Mouse (Mus musculus) limb, embryonic 12.5 days (tissue): ENCODE measurements at regions not wholly inside any gene's neighbourhood (a gene's known extent, or its start where the extent isn't known, plus 50 kb on each side); places are given as distances from the start of the nearest gene placed in this dataset.

ENCODE experiments used
- ATAC-seq: fragments of 200-750 bp; cut with Nextera tagmentation; 2 replicates; pipeline ENCODE4 v1.8.0; 2017; ENCODE audit warnings: low read depth, moderate TSS enrichment; ENCODE audit not compliant: insufficient number of reproducible peaks, insufficient read depth, low FRiP score, low TSS enrichment
- H3K27ac ChIP-seq: fragments of 300-500 bp; sonication (generic); 2 replicates; pipeline ENCODE4 v1.5.1; 2016; ENCODE audit warnings: mild to moderate bottlenecking, moderate library complexity
- H3K27me3 ChIP-seq: fragments of 300-500 bp; sonication (generic); 2 replicates; pipeline ENCODE4 v1.6.1; 2016; ENCODE audit warnings: mild to moderate bottlenecking, moderate library complexity
- H3K36me3 ChIP-seq: fragments of 300-500 bp; sonication (generic); 2 replicates; pipeline ENCODE4 v1.6.1; 2016; ENCODE audit warnings: mild to moderate bottlenecking, moderate library complexity
- H3K4me1 ChIP-seq: fragments of 300-500 bp; sonication (generic); replicated peaks from 2 replicates; pipeline ENCODE4 v1.6.1; 2016
- H3K4me2 ChIP-seq: fragments of 300-500 bp; sonication (generic); 2 replicates; pipeline ENCODE4 v1.6.1; 2016; ENCODE audit warnings: mild to moderate bottlenecking, moderate library complexity
- H3K4me3 ChIP-seq: fragments of 300-500 bp; sonication (generic); replicated peaks from 2 replicates; pipeline ENCODE4 v1.5.1; 2016; ENCODE audit warnings: mild to moderate bottlenecking
- H3K9ac ChIP-seq: fragments of 300-500 bp; sonication (generic); replicated peaks from 2 replicates; pipeline ENCODE4 v1.6.1; 2016; ENCODE audit warnings: mild to moderate bottlenecking, moderate library complexity
- H3K9me3 ChIP-seq: fragments of 300-500 bp; sonication (generic); 2 replicates; pipeline ENCODE4 v1.6.1; 2016; ENCODE audit warnings: mild to moderate bottlenecking, moderate library complexity
- WGBS: fragments of 180-500 bp; shearing (Covaris S2); methylation state at CpG from one replicate; pipeline ENCODE4 v1.1.7; 2016; 5-methylcytosine and 5-hydroxymethylcytosine counted together

DNA sequence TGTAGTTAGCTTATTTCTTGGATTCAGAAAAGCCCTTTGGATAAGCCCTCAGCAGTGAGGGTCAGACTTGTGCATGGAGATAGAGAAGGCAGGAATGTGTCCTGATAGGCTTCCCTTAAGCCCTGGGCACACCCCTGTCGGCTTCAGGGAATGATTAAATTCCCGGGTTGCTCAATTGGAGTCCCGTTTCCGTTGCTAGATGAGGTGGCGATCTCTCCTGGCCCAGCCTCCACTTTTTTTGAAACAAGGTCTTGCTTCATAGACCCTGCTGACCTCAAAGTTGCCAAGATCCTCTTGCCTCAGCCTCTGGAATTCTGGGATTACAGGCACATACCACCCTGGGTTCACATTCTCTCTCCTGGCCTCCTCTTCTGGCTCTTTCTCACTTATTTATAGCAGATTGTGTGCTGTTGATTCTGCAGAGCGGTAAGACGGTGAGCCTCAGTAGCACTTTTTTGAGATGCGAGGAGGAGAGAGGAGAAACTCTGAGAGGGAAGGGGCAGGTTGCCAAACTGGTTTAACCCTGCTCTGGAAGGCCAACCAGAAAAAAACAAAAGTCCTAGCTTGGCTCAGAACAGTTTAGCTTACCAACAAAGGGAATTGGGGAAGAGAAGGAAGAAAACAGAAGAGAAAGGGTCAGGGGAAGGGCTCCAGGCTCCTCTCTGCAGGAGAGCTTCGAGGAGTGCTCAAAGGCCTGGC lies 73.9 kb downstream of the Zfp281 start:
- H3K4me3 ChIP-seq, result no peak overlapping the region
- H3K27ac ChIP-seq, result no peak overlapping the region
- H3K9me3 ChIP-seq, result no peaks in the 10 kb centered on the region
- H3K4me2 ChIP-seq, result no peak overlapping the region
- H3K36me3 ChIP-seq, result no peaks in the 10 kb centered on the region
- ATAC-seq, result no peak
- no peak overlapping the region for H3K9ac ChIP-seq
- peaks cover 13% of the 10 kb centered on the region for H3K4me1 ChIP-seq
- no peaks in the 10 kb centered on the region for H3K27me3 ChIP-seq
- 20% methylated on average over 9 of the region's 9 CpGs for WGBS

- Histone ChIP-seq H3K4me1 (peaks cover 13% of the 10 kb centered on the region), H3K4me2 (no peak overlapping the region), H3K36me3 (no peaks in the 10 kb centered on the region), H3K27ac (no peak overlapping the region), H3K9me3 (no peaks in the 10 kb centered on the region), H3K27me3 (no peaks in the 10 kb centered on the region), H3K4me3 (no peak overlapping the region), H3K9ac (no peak overlapping the region)
- 76% methylated on average over 7 of the region's 7 CpGs for WGBS
- no peak for ATAC-seq
These were observed 74.4 kb downstream of the Zfp281 start for GRCm38 (mm10) chr1:136699153-136699524.

DNA sequence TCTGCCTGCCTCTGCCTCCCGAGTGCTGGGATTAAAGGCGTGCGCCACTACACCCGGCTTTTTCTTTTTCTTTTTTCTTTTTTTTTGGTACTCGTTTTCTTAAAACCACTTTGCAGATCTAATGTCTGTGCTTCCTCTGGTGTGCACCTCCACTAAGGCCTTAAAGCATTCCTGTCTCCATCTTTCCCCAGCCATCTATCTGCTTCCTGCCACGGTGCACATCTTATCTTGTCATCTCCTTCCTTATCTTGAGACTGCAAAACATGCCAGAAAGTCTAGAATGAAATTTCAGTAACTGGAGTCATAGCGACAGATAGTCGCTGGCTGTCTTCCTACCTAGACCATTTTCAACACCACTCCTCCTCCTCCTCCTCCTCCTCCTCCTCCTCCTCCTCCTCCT lies 74.9 kb downstream of the Zfp281 start:
- Histone ChIP-seq H3K9me3 (no peaks in the 10 kb centered on the region), H3K9ac (no peak overlapping the region), H3K27me3 (no peaks in the 10 kb centered on the region), H3K36me3 (no peaks in the 10 kb centered on the region), H3K4me1 (peaks cover 13% of the 10 kb centered on the region), H3K4me3 (no peak overlapping the region), H3K4me2 (no peak overlapping the region), H3K27ac (no peak overlapping the region)
- no peak for ATAC-seq
- WGBS, result 84% methylated on average over 8 of the region's 8 CpGs

GRCm38 (mm10) chr1:136704139-136704538 lies 79.4 kb downstream of the Zfp281 start:
- Histone ChIP-seq H3K4me1 (no peaks in the 10 kb centered on the region; the same call in 1 of the 2 replicates), H3K36me3 (no peaks in the 10 kb centered on the region), H3K9ac (no peak overlapping the region), H3K27me3 (no peaks in the 10 kb centered on the region), H3K9me3 (no peaks in the 10 kb centered on the region), H3K27ac (no peak overlapping the region), H3K4me2 (no peak overlapping the region), H3K4me3 (no peak overlapping the region)
- WGBS, result 84% methylated on average over 5 of the region's 5 CpGs
- no peak for ATAC-seq

- 78% methylated on average over 8 of the region's 8 CpGs for WGBS
- ATAC-seq, result no peak
- Histone ChIP-seq H3K9me3 (no peaks in the 10 kb centered on the region), H3K4me2 (no peak overlapping the region), H3K27me3 (no peaks in the 10 kb centered on the region), H3K36me3 (no peaks in the 10 kb centered on the region), H3K4me1 (no peaks in the 10 kb centered on the region), H3K27ac (no peak overlapping the region), H3K4me3 (no peak overlapping the region), H3K9ac (no peak overlapping the region)
These were observed 81.8 kb downstream of the Zfp281 start for GRCm38 (mm10) chr1:136706509-136706908.

DNA sequence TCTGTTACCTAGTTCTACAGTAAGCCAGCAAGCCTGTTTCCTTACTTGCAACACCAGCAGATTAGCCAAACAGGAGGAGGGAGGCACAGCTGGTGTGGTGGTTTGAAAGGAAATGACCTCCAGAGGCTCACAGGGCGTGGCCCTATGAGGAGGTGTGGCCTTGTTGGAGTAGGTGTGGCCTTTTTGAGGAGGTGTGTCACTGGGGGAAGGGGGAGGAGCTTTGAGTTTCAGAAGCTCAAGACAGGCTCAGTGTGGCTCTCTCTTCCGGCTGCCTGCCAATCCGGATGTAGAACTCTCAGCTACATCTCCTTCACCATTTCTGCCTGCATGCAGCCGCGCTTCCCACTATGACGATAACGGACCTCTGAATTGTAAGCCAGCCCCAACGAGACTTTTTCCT lies 82.7 kb downstream of the Zfp281 start:
- ATAC-seq, result no peak

GRCm38 (mm10) chr1:136707866-136708265 lies 83.2 kb downstream of the Zfp281 start:
- Histone ChIP-seq H3K4me1 (no peaks in the 10 kb centered on the region), H3K9ac (no peak overlapping the region), H3K36me3 (no peaks in the 10 kb centered on the region), H3K9me3 (no peaks in the 10 kb centered on the region), H3K4me2 (no peak overlapping the region), H3K27me3 (no peaks in the 10 kb centered on the region), H3K4me3 (no peak overlapping the region), H3K27ac (no peak overlapping the region)
- WGBS, result 88% methylated on average over 12 of the region's 12 CpGs
- ATAC-seq, result no peak

More for the DNA sequence above, 82.7 kb downstream of the Zfp281 start:
- H3K4me1 ChIP-seq, result no peaks in the 10 kb centered on the region
- no peak overlapping the region for H3K27ac ChIP-seq
- no peaks in the 10 kb centered on the region for H3K9me3 ChIP-seq
- no peak overlapping the region for H3K9ac ChIP-seq
- 79% methylated on average over 8 of the region's 8 CpGs for WGBS
- no peaks in the 10 kb centered on the region for H3K36me3 ChIP-seq
- H3K4me2 ChIP-seq, result no peak overlapping the region
- H3K4me3 ChIP-seq, result no peak overlapping the region
- H3K27me3 ChIP-seq, result no peaks in the 10 kb centered on the region

DNA sequence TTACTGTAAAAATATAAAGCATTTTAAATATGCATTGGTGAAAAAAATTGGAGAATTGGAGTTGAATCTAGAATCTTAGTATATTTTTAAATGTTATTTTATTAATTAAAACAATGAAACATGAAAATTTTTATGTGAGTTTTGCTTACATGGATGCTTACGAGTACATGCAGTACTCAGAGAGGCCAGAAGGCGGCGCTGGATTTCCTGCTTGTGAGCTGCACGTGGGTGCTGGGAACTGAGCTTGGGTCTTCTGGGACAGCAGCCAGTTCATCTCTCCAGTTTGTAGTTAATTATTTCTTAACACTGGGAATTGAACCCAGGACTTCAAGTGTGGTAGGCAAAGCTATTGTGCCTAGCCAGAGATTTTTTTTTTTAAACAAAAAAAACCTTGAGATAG lies 85.5 kb downstream of the Zfp281 start:
- Histone ChIP-seq H3K9me3 (no peaks in the 10 kb centered on the region), H3K4me1 (no peaks in the 10 kb centered on the region), H3K9ac (no peak overlapping the region), H3K27me3 (no peaks in the 10 kb centered on the region), H3K4me2 (no peak overlapping the region), H3K36me3 (no peaks in the 10 kb centered on the region), H3K4me3 (no peak overlapping the region), H3K27ac (no peak overlapping the region)
- no peak for ATAC-seq
- WGBS, result 75% methylated on average over 4 of the region's 4 CpGs

GRCm38 (mm10) chr1:136711243-136711642 lies 86.5 kb downstream of the Zfp281 start:
- H3K4me2 ChIP-seq, result no peak overlapping the region
- H3K9ac ChIP-seq, result no peak overlapping the region
- no peaks in the 10 kb centered on the region for H3K36me3 ChIP-seq
- H3K27me3 ChIP-seq, result no peaks in the 10 kb centered on the region
- no peak overlapping the region for H3K4me3 ChIP-seq
- ATAC-seq, result no peak
- H3K27ac ChIP-seq, result no peak overlapping the region
- WGBS, result 75% methylated on average over 7 of the region's 7 CpGs
- no peaks in the 10 kb centered on the region for H3K4me1 ChIP-seq
- H3K9me3 ChIP-seq, result no peaks in the 10 kb centered on the region

DNA sequence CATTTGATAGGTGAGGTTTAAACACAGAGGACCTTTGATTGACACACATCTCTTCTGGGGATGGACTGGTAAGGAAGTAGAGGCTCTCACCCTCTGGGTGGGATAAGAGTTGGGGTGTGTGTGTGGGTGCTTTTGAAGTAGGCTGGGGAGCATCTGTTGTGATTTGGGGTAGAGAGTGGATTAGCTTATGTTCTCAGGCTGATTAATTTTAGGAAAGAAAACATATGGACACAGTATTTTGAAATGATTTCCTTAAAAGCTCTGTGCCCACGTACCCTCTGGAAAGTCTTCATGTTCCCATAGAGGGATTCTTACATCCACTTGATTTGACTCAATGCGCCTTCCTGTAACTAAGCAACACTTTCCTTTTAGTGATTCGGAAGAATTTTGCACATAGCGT lies 89.4 kb downstream of the Zfp281 start:
- Histone ChIP-seq H3K4me2 (no peak overlapping the region), H3K9me3 (no peaks in the 10 kb centered on the region), H3K4me3 (no peak overlapping the region), H3K27me3 (no peaks in the 10 kb centered on the region), H3K9ac (no peak overlapping the region), H3K36me3 (no peaks in the 10 kb centered on the region), H3K27ac (no peak overlapping the region), H3K4me1 (peaks cover 7% of the 10 kb centered on the region; the same call in 1 of the 2 replicates)
- WGBS, result 87% methylated on average over 4 of the region's 4 CpGs
- no peak for ATAC-seq

DNA sequence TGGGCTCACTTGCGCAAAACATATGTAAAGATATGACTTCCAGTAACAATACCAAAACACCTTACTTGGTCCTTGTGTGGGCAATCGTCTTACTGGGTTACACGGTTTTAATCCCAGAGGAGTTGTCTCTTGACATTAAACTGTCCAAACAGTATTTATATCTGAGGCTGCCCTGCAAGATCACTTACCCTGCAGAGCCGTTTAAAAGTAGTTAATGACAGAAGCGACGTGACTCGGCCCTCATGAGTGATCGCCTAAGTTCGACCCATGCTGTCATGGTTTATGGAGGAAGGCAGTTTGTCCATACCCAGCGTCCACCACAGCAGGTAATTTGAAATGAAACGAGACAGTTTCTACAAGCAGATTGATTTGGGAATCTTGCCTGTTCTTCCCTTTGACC lies 90.3 kb downstream of the Zfp281 start:
- Histone ChIP-seq H3K27ac (no peak overlapping the region), H3K4me2 (no peak overlapping the region), H3K4me1 (peaks cover 7% of the 10 kb centered on the region; the same call in 1 of the 2 replicates), H3K36me3 (no peaks in the 10 kb centered on the region), H3K27me3 (no peaks in the 10 kb centered on the region), H3K4me3 (no peak overlapping the region), H3K9me3 (no peaks in the 10 kb centered on the region), H3K9ac (no peak overlapping the region)
- 57% methylated on average over 11 of the region's 11 CpGs for WGBS
- ATAC-seq, result no peak
